Comparison of ENCODE assay signal across 7 mouse cellular contexts in genomic region chr16:30790551-30791001, GRCm38 (mm10).
DNase-seq lines count a peak whose midpoint lies in the region; TF ChIP-seq lines count a peak whose summit lies in the region.

No protein-coding gene starts in this region.

- no peak for TF ChIP-seq POLR2A in brain, embryonic 14.5 days (IDR thresholded peaks at IDR 0.05; ENCODE audit: borderline replicate concordance, extremely low read depth, insufficient read depth, insufficient read length, poor library complexity, severe bottlenecking)
- no peak for TF ChIP-seq POLR2A in liver, adult 2 months (IDR thresholded peaks at IDR 0.05; ENCODE audit: extremely low read depth, insufficient read depth, low read length)
- TF ChIP-seq POLR2A in myocyte (IDR thresholded peaks at IDR 0.05; ENCODE audit: insufficient read length, low read depth), result no peak

- H3K4me2 ChIP-seq in myocyte (ENCODE audit: low read depth), result peak overlapping the region; percentile 51

- peak overlapping the region; percentile 26; the same call in 1 of the 2 replicates for H3K9ac ChIP-seq in liver, adult 2 months (ENCODE audit: low read depth, low read length)

- 28% methylated on average over 4 of the region's 4 CpGs for WGBS in hindbrain, embryonic 10.5 days
- 28% methylated on average over 4 of the region's 4 CpGs for WGBS in liver, adult 2 months

- peak overlapping the region; percentile 75 for H3K27ac ChIP-seq in hindbrain, embryonic 10.5 days
- H3K27ac ChIP-seq in liver, adult 2 months (replicated peaks; ENCODE audit: insufficient read depth, low read depth, low read length), result peak overlapping the region; percentile 66

- no peak overlapping the region for H3ac ChIP-seq in myocyte (ENCODE audit: control insufficient read depth, insufficient read length)

- H3K36me3 ChIP-seq in hindbrain, embryonic 10.5 days, result no peaks in the 10 kb centered on the region
- no peaks in the 10 kb centered on the region for H3K36me3 ChIP-seq in liver, adult 2 months (ENCODE audit: control insufficient read depth, insufficient read depth, low read length)
- no peaks in the 10 kb centered on the region for H3K36me3 ChIP-seq in myocyte (ENCODE audit: control insufficient read depth, insufficient read depth)

- H3K79me2 ChIP-seq in liver, adult 2 months (ENCODE audit: control insufficient read depth, insufficient read depth, low read length), result no peaks in the 10 kb centered on the region
- no peaks in the 10 kb centered on the region for H3K79me2 ChIP-seq in myocyte (ENCODE audit: control insufficient read depth, insufficient read depth)

- H3K4me1 ChIP-seq in hindbrain, embryonic 10.5 days (replicated peaks), result peaks cover 25% of the 10 kb centered on the region
- peaks cover 39% of the 10 kb centered on the region for H3K4me1 ChIP-seq in liver, adult 2 months (ENCODE audit: control insufficient read depth, insufficient read depth, low read length)

- TF ChIP-seq CTCF in brain, embryonic 14.5 days (IDR thresholded peaks at IDR 0.05; ENCODE audit: borderline replicate concordance, extremely low read depth, insufficient read depth, insufficient read length), result no peak
- no peak for TF ChIP-seq CTCF in liver, adult 2 months (IDR thresholded peaks at IDR 0.05; ENCODE audit: low read depth, low read length)

- H3K4me3 ChIP-seq in hindbrain, embryonic 10.5 days, result no peak overlapping the region
- H3K4me3 ChIP-seq in liver, adult 2 months (ENCODE audit: insufficient read depth, low read depth, low read length), result no peak overlapping the region
- H3K4me3 ChIP-seq in myocyte, result no peak overlapping the region

- no peaks in the 10 kb centered on the region for H3K27me3 ChIP-seq in hindbrain, embryonic 10.5 days (ENCODE audit: insufficient read depth, poor library complexity, severe bottlenecking)
- no peaks in the 10 kb centered on the region for H3K27me3 ChIP-seq in liver, adult 2 months (ENCODE audit: control insufficient read depth, insufficient read depth, low read length)
- H3K27me3 ChIP-seq in myocyte (ENCODE audit: control insufficient read depth, insufficient read depth, insufficient read length), result no peaks in the 10 kb centered on the region

- peak; percentile 65 for DNase-seq in brain, embryonic 14.5 days (ENCODE audit: low read depth)
- DNase-seq in fibroblast of lung, adult 2 months (ENCODE audit: low read depth), result peak; percentile 46
- no peak for DNase-seq in hindbrain, embryonic 10.5 days (ENCODE audit: low spot score)
- peak; percentile 38 for DNase-seq in liver, adult 2 months (ENCODE audit: extremely low read depth, low read depth, low spot score)
- no peak for DNase-seq in right cerebral cortex, postnatal 36 days (ENCODE audit: low spot score in 2 of 2)
- no peak for DNase-seq in testis, postnatal 10 days (ENCODE audit: low spot score)

- no peaks in the 10 kb centered on the region for H3K9me3 ChIP-seq in hindbrain, embryonic 10.5 days

TF ChIP-seq in myocyte, 11 proteins besides CTCF, POLR2A, EP300 and RAD21:
- TF ChIP-seq POLR2AphosphoS2 (IDR thresholded peaks at IDR 0.05; ENCODE audit: insufficient read length, low read depth) (no peak), USF1 (IDR thresholded peaks at IDR 0.05; ENCODE audit: low read depth) (no peak), MYOD1 (IDR thresholded peaks at IDR 0.05; ENCODE audit: control insufficient read depth in 1 of 3, insufficient read length in 2 of 3, low read depth in 2 of 3) (no peak), CEBPB (IDR thresholded peaks at IDR 0.05; ENCODE audit: insufficient read depth, poor library complexity, severe bottlenecking) (no peak), E2F4 (IDR thresholded peaks at IDR 0.05; ENCODE audit: insufficient read depth) (no peak), SRF (IDR thresholded peaks at IDR 0.05; ENCODE audit: control insufficient read depth, insufficient read length, low read depth) (no peak), MYOG (IDR thresholded peaks at IDR 0.05; ENCODE audit: control insufficient read depth in 1 of 3, insufficient read depth in 1 of 3, insufficient read length in 2 of 3, low read depth in 2 of 3) (no peak), TCF12 (IDR thresholded peaks at IDR 0.05; ENCODE audit: insufficient read depth, poor library complexity, severe bottlenecking) (no peak), TCF3 (IDR thresholded peaks at IDR 0.05; ENCODE audit: insufficient read length, low read depth) (no peak), REST (IDR thresholded peaks at IDR 0.05; ENCODE audit: insufficient read depth, insufficient read length) (no peak), MAX (IDR thresholded peaks at IDR 0.05; ENCODE audit: low read depth) (no peak)

Comparison
In these comparisons a context has a peak if more than half of its experiments do, and no peak if none do; other contexts are left out.
1. DNase-seq: peak in brain, embryonic 14.5 days (single experiment), fibroblast of lung, adult 2 months (single experiment) and liver, adult 2 months (single experiment); none in hindbrain, embryonic 10.5 days (single experiment), right cerebral cortex, postnatal 36 days (0 of 2) and testis, postnatal 10 days (single experiment).